Mouse (Mus musculus) ES-Bruce4 (cell line): ENCODE results near the gene 3110082I17Rik.

Source experiments
- CTCF ChIP-seq: IDR thresholded peaks from one replicate; pipeline ENCODE4 v1.8.1; 2011; ENCODE audit warnings: low read depth, low read length
- EP300 ChIP-seq: IDR thresholded peaks from 2 replicates; pipeline ENCODE4 v1.6.1; 2011; ENCODE audit warnings: low read depth, low read length; ENCODE audit not compliant: insufficient read depth

DNA sequence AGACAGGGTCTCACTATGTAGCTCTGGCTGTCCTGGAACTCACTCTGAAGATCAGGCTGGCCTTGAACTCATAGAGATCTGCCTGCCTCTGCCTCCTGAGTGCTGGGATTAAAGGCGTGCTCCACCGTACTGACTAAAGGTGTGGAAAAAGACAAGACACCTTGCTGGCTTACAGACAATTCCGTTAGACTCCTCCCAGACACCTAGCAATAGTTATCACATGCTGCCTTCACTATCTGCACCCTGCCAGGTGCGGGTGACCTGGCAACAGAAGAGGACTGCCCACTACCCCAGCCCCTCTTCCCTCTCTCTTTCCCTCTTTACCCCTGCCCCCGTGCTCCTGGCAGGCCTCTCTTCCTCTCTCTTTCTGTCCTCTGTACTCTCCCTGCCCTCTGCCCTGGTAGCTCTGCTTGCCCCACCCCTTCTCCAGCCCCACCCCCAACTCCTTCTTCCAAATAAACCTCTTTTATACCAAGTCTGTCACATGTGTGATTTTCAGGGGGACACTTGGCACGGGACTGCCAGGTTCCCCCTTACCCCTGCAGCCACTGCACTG, 86.4 kb downstream of the 3110082I17Rik start:
- TF ChIP-seq CTCF (no peak), EP300 (no peak)
